Mouse (Mus musculus) thymus, adult 2 months (tissue): ENCODE measurements around the gene Foxj2.

Source experiments
- CTCF ChIP-seq: fragments of 200-500 bp; IDR thresholded peaks from 2 replicates; pipeline ENCODE4 v1.5.1; 2012; ENCODE audit warnings: mild to moderate bottlenecking, control low read depth, low read length, moderate library complexity, borderline replicate concordance; ENCODE audit not compliant: control insufficient read depth, poor library complexity, insufficient read depth; ENCODE audit errors: extremely low read depth
- POLR2A ChIP-seq: fragments of 200-500 bp; IDR thresholded peaks from 2 replicates; pipeline ENCODE4 v1.6.1; 2012; ENCODE audit warnings: mild to moderate bottlenecking, low read length, control low read depth, moderate library complexity; ENCODE audit not compliant: control insufficient read depth, poor library complexity, insufficient read depth; ENCODE audit errors: extremely low read depth

GRCm38 (mm10) chr6:122836974-122837373 is 17.3 kb downstream of the Foxj2 start:
- TF ChIP-seq CTCF (no peak), POLR2A (no peak)
